Mouse (Mus musculus): ENCODE results near the gene Gm28047. TPM values are rescaled to one million over a fixed set of nuclear protein-coding genes. Genes with fewer than 3 reads are reported as not detected.

The Gm28047 gene
- total RNA-seq, 1 experiment from 2014 or later = not detected

- ATAC-seq (replicated peaks; ENCODE audit: insufficient number of reproducible peaks, low FRiP score, low TSS enrichment, poor library complexity, severe bottlenecking) = no peak
Observed at GRCm38 (mm10) chr15:102506864-102507263, 118.0 kb downstream of the Gm28047 start.

DNA sequence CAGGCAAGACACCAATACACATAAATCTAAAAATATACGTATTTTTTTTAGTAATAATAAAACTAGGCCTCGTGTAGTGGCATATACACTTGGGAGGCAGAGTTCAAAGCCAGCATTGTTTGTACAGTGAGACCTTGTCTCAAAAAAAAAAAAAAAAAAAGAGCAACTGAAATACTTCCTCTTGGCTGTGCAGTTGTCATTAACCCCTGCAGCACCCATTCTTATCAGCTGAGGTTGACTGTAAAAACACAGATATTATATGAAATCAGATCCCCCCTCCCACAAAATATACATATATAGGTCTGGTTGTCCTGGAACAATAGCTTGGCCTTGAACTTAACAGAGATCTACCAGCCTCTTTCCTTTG is 118.4 kb downstream of the Gm28047 start:
- no peak for ATAC-seq (replicated peaks; ENCODE audit: insufficient number of reproducible peaks, low FRiP score, low TSS enrichment, poor library complexity, severe bottlenecking)

DNA sequence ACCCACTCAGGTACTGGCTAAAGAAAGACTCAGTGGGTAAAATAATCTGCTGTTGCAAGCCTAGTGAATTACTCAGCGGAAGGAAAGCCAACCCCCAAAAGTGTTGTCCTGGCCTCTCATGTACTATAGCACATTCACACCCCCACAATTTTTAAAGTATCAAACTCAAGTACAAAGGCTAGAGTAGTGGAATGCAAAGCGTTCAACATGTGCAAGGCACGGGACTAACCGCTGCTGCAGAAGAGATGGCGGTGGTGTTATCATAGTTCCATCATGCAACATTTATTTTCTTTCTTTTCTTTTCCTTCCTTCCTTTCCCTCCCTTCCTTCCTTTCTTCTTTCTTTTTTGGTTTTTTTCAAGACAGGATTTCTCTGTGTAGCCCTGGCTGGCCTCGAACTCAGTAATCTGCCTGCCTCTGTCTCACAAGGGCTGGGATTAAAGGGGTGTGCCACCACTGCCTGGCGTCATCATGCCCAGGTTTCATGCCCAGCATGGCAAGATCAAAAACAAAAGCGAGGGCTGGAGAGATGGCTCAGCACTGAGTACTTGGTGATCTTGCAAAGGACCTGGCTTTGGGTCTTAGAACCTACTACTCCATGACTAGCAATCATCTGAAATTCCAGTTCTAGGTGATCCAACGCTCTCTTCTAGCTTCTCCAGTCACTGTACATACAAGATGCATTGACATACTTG is 119.0 kb downstream of the Gm28047 start:
- ATAC-seq (replicated peaks; ENCODE audit: insufficient number of reproducible peaks, low FRiP score, low TSS enrichment, poor library complexity, severe bottlenecking) = no peak

DNA sequence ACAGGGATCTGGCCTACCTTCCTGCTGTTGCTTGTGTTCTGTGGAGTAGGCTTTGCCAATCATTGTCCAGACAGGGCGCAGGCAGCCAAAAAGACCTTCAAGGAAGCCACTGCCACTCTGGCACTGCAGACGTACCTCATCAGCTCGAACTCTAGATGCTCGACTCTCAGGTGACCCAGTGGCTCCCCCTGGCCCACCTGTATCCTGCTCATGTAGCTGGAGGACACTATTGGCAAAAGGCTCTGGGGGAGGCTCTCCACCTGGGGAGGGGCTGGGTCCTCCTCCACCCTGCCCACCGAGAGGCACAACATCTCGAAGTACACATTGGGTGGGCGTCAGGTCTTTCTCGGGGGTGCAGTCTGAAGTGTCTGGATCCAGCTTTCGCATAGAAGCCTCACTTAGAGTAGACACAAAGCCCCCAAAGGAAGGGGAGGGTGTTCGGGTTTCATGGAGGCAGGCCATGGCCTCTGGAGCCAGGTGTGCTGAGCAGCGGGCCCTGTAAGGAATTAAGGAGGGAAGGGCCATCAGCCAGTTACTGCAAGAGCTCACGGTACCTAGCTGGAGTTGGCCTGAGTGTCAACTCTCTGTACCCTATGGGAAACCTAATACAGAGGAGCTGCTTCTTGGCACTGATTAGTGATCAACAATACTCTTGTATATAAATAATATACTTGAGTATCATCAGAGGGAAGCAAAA is 119.6 kb downstream of the Gm28047 start:
- ATAC-seq (replicated peaks; ENCODE audit: insufficient number of reproducible peaks, low FRiP score, low TSS enrichment, poor library complexity, severe bottlenecking) = no peak

DNA sequence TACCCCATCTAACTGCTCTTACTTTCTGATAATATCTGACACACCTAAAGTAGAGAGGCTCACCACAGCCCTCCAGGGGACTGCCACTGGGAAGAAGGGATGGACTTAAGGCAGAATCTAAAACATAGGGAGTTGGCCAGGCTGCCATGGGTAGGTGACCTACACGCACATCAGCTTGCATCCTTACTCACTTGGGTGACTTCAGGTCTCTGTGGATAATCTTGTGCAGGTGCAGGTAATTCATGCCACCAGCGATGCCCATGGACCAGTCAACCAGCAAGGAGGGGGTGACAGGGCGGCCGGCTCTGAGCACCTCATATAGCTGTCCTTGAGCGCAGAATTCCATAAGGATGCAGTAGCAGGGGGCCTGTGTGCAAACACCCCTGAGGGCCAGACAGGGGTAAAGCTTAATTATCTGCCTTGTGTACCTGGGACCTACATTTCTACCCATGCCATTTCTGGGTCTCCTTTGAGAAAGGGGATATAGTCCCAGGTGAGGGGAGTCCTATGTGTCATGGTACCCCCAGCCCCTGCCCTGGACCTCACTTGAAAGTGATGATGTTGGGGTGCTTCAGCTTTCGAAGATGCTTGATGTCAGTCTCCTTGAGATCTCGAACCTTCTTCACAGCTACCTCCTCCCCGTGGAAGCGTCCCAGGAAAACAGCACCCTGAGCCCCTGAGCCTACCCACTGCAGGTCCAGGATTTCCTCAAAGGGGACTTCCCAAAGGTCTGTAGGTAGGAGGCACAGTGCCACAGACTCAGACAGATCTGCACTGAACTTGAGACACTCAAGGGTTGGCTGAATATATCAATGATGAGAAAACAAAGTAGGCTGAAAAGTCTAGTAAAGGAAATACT is 120.7 kb downstream of the Gm28047 start:
- no peak for ATAC-seq (replicated peaks; ENCODE audit: insufficient number of reproducible peaks, low FRiP score, low TSS enrichment, poor library complexity, severe bottlenecking)

- no peak for ATAC-seq (replicated peaks; ENCODE audit: insufficient number of reproducible peaks, low FRiP score, low TSS enrichment, poor library complexity, severe bottlenecking)
Observed at GRCm38 (mm10) chr15:102503447-102503846, 121.4 kb downstream of the Gm28047 start, which contains the start of gene Gm10337. Gm10337 (plus strand) TSS chr15:102503722.

DNA sequence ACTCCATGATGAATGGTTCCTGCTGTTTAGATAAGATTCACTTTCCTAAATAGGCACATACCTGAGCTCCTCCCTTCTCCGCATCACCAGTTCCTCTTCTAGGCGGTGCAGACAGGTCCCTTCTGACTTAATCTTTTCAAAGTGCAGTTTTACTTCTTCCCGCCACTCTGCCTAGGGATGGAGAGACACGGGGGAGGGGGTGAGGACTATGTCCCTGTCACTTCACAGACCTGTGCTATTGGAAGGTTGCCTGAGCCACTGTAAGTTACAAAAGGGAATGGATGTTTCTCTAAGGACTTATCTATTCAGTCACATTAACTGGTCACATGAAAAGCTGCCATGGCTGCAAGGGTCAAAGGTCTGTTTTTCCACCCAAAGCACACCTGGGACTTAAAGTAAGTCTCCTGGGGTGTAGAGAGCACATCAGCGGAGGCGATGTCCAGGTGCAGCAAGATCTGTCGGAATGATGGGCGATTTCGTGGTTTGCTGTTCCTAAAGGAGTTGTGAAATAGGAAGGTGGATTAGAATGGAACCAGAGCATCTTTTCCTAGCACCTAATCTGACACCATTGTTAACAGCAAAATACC is 122.5 kb downstream of the Gm28047 start:
- no peak for ATAC-seq (replicated peaks; ENCODE audit: insufficient number of reproducible peaks, low FRiP score, low TSS enrichment, poor library complexity, severe bottlenecking)

DNA sequence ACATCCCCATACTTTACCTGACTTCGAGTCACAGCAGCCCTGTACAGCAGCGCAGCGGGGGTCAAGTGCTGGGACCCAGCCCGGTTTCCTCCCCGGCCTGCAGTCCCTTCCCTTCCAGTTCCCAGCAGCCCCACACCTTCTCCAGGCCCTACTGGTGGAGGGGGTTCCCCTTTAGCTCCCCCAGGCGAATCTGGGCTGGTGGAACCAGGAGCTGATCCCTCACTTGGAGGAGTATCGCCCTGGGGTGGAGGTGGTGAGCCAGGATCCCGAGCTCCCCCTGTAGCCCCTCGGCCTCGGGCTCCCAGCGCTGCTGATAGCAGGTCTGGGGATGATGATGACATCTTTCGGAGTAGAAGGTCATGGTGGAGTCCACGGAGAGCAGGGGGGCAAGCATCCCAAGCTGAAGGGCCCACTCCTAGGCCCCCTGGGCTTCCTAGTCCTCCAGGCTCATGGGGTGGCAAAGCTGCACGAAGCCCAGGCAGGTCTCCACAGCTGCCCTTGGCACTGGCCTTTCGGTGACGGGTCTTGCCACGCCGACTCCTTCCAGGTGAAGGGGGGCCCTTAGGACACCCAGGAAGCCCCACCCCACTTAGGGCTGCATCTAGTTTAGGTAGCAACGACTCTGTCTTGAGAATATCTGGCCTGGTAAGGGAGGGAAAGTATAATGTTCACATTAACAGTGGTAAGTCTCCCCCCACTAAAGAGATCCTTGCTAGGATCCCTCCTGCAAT is 123.6 kb downstream of the Gm28047 start:
- no peak for ATAC-seq (replicated peaks; ENCODE audit: insufficient number of reproducible peaks, low FRiP score, low TSS enrichment, poor library complexity, severe bottlenecking)

DNA sequence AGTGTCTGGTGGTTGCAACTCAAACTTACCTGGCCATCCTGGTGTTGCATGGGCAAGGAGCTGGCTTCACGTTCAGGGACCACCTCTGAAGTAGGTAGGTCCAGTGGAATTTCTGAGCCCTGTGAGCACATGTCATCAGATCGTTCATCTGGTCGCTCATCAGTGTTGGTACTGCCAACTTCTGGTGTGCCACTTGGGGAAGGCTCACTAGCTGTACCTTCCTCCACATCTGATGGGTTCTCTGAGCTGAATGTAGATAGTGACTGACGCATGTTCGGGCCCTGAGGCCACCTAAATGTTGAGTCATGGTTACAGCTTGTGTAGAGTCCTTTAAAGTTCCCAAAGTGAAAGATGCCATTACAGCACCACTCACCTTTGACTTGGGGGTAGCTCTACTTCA is 124.4 kb downstream of the Gm28047 start:
- no peak for ATAC-seq (replicated peaks; ENCODE audit: insufficient number of reproducible peaks, low FRiP score, low TSS enrichment, poor library complexity, severe bottlenecking)

DNA sequence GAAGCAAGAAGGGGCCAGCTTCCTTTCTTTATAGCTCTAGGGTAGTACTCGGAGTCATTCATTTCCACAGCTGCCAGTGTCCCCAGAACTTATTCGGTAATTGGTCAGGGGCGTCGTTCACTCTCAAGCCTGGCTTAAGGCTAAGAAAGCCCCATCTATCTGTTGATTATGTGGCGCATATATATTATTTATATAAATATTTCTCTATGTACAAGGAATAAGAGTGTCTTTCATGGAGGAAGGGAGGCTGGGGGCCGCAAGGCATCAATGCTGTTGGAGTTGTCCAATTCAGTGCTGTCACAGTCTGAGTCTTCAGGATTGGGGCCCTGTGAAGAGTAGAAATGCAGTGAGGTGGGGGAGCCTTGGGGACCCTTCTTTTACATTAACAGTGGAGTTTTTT is 125.0 kb downstream of the Gm28047 start:
- no peak for ATAC-seq (replicated peaks; ENCODE audit: insufficient number of reproducible peaks, low FRiP score, low TSS enrichment, poor library complexity, severe bottlenecking)

GRCm38 (mm10) chr15:102499370-102499769 is 125.5 kb downstream of the Gm28047 start:
- no peak for ATAC-seq (replicated peaks; ENCODE audit: insufficient number of reproducible peaks, low FRiP score, low TSS enrichment, poor library complexity, severe bottlenecking)

- no peak for ATAC-seq (replicated peaks; ENCODE audit: insufficient number of reproducible peaks, low FRiP score, low TSS enrichment, poor library complexity, severe bottlenecking)
Observed at GRCm38 (mm10) chr15:102498322-102498721, 126.5 kb downstream of the Gm28047 start.

DNA sequence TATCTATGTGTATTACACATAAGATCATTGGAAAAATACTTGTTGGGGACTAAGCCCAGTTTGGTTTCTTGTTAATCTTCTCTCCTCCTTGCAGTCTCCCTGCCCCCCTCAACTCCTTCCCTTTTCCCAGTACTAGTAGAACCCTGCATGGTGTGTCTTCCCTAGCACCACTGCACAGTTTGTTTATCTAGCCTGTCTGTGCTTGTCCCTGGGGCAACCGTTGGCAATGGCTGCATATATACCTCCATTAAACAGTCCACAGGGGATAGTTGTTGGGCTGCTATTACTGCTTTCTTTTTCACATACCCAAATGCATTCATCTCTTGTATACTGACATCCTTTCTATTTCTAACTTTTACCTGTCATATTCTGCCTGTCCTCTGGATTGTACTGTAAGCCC is 137.2 kb downstream of the Gm28047 start:
- no peak for ATAC-seq (replicated peaks; ENCODE audit: insufficient number of reproducible peaks, low FRiP score, low TSS enrichment, poor library complexity, severe bottlenecking)

DNA sequence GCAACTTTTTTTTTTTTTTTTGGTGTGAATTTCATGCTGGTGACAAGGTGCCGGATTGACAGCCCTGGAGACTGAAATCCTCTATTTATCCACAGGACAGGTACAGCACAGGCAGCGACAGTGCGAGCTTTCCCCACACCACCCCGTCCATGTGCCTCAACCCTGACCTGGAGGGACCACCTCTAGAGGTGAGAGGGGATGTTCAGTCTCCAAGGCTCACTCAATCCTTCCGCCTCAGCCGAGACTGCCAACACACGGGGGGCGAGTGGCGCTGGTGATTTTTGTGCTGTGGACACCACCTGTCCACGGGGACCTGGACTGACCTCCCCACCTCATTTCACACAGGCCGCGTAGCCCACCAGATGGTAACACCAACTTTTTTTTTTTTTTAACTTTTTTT is 139.0 kb downstream of the Gm28047 start:
- no peak for ATAC-seq (replicated peaks; ENCODE audit: insufficient number of reproducible peaks, low FRiP score, low TSS enrichment, poor library complexity, severe bottlenecking)

DNA sequence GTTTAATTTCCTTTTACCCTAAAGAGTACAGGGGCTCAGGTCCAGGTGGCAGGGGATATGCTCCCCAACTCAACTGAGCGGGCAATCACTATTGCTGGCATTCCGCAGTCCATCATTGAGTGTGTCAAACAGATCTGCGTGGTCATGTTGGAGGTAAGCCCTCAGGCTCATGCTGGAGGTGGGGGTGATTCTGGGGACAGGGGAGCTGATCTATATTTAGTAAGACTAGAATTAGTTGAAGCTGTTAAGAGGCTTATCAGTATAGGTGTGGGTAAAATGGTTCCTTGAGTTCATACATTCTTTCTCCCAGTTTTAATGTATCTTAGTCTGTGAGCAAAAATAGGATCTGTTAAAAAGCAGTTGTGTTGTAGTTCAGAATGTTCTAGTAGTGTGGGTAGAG is 141.7 kb downstream of the Gm28047 start:
- ATAC-seq (replicated peaks; ENCODE audit: insufficient number of reproducible peaks, low FRiP score, low TSS enrichment, poor library complexity, severe bottlenecking) = no peak

DNA sequence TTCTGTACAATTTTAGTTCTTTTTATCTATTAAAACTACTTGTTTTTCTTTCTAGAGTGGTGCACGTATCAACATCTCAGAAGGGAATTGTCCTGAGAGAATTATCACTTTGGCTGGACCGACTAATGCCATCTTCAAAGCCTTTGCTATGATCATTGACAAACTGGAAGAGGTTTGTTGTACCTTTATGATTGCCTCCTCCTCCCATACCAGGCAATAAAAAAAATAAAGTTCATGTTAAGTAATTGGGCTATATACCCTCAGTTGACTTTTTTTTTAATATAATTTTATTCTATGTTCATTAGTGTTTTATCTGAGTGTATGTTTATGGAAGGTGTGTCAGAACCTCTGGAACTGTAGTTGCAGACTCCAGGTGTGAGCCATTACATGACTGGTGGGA is 150.3 kb downstream of the Gm28047 start:
- ATAC-seq (replicated peaks; ENCODE audit: insufficient number of reproducible peaks, low FRiP score, low TSS enrichment, poor library complexity, severe bottlenecking) = no peak

Measured in monocyte, adult 5-6 weeks (primary cell).